Mouse (Mus musculus) MEL (cell line): ENCODE results near the gene Retsat.

Experiments
- CHD2 ChIP-seq: IDR thresholded peaks from 2 replicates; pipeline ENCODE4 v1.6.1; 2011; ENCODE audit warnings: low read length, improper control_type of control experiment
- CTCF ChIP-seq, 3 experiments: IDR thresholded peaks in 2 of 3; conservative IDR thresholded peaks in 1 of 3; 2 replicates each; pipeline ENCODE4 v1.5.1; 2011 to 2012; ENCODE audit warnings: low read length in 3 of 3, low read depth in 2 of 3, mild to moderate bottlenecking in 2 of 3, improper control_type of control experiment in 1 of 3, inconsistent platforms in 1 of 3, mixed read lengths in 1 of 3, moderate library complexity in 1 of 3; ENCODE audit not compliant: control insufficient read depth in 1 of 3, insufficient read depth in 1 of 3, poor library complexity in 1 of 3, severe bottlenecking in 1 of 3
- ELF1 ChIP-seq: IDR thresholded peaks from 2 replicates; pipeline ENCODE4 v1.6.1; 2014; ENCODE audit warnings: low read depth, mild to moderate bottlenecking, inconsistent platforms, low read length, improper control_type of control experiment, moderate library complexity
- NRF1 ChIP-seq: IDR thresholded peaks from 2 replicates; pipeline ENCODE4 v1.6.1; 2014; ENCODE audit warnings: low read depth, mild to moderate bottlenecking, inconsistent platforms, low read length, improper control_type of control experiment, moderate library complexity; ENCODE audit not compliant: poor library complexity, insufficient read depth, severe bottlenecking

GRCm38 (mm10) chr6:72560801-72561200 is 37.5 kb upstream of the Retsat start:
- TF ChIP-seq CTCF (IDR thresholded peaks at IDR 0.05 in 2 of 3, conservative IDR thresholded peaks at IDR 0.05 in 1 of 3; ENCODE audit: control insufficient read depth in 1 of 3, insufficient read depth in 1 of 3, low read depth in 2 of 3, low read length in 3 of 3, poor library complexity in 1 of 3, severe bottlenecking in 1 of 3): no peak
- TF ChIP-seq ELF1: no peak
- no peak for TF ChIP-seq NRF1
- TF ChIP-seq CHD2: no peak
